Mouse (Mus musculus) layer of hippocampus, adult 9-11 months (tissue): Measurements from ENCODE around the gene Necab2.

ENCODE experiments used
- DNase-seq: peaks from one replicate; pipeline ENCODE4 v3.0.0; 2022

The Necab2 gene

DNA sequence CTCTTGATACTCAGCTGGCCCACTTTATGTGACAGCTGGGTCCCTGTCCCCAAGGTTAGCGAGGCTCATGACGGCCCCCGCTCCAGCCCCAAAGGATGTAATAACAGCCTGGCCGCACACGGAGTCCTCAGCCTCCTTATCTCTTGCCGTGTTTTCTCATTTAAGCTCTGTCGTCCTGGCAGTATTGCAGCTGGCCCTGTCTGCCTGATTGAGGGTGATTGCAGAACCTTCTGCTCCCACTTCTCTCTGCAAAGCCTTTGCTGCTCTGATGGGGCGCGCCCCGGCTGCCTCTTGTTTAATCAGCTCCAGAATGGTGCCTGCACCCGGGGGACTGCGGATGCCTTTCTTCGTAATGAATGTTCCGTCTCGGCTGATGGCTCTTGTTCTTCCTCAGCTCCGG is 13.2 kb downstream of the Necab2 start:
- DNase-seq = peak; percentile 56

DNA sequence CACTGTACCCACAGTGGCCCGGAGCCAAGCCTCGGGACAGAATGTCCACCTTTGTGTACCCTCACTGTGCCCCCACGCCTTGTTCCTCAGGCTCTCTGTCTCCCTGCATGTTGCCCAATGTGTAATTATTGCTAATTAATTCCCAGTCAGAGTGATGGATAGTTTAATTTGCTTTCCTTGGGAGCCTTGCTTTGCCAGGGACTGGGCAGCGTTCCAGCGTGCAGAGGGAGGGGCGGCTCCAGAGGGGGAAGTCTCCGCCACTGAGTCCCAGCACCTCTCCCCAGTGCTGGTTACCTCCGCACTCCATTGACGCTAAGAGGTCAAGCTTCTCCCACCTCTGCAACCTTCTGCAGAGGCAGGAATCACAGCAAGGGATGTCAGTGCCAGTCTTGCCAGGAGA is 14.8 kb downstream of the Necab2 start:
- DNase-seq = no peak

DNA sequence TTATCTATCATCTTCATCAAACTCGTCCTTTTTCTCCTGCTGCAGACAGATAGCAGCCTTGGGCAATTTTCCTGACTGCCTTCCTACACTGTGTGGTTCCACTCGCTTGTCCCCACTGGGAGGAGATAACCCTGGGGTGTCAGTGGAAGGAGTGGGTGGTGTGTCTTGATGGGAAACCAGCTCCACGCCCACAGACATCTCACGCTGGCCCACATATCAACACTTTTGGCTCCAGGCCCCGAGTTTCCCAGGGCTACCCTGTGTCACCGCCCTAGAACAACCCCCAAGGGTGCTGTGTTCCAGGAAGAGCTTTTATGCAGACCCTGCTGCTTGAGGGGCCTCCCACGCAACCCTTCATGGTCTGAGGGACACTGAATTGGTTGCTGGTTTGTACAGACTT is 17.2 kb downstream of the Necab2 start:
- DNase-seq = peak; percentile 56

DNA sequence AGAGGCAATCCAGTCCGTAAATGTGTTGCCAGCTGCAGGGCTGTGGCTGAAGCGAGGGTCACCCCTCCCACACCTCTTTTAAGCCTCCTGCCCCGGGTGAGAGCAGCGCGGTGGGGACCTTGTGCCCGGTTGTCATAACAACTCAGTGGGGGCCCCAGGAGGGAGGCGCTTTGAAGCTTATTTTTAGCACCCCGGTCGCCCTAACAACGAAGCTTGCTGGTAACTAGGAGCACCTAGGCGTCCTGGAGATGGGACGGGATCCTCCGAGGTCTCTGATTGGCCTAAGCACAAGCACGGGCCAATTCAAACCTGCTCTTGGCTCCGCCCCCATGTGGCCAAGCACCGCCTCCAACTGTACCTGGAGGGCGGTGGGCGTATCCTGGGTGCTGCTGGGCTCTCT is 19.6 kb downstream of the Necab2 start:
- peak; percentile 81 for DNase-seq

DNA sequence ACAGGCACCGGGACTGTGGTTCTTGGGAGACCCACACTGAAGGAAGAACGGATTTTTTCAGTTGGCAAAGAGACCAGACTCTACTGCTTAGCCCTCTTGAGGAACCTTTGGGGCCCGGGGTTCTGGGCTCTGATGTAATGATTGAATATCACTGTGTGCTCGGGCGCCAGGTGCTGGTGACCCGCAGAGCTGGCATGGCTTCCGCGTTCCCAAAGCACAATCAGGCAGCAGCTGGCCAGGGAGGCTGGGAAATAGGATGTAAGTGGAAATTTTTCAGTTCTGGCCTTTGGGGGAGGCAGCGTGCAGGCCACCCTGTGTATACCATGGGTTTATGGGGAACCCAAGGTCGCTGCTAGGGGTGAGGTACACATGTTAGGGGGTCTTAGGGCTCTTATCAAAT is 20.3 kb downstream of the Necab2 start:
- DNase-seq = no peak

DNA sequence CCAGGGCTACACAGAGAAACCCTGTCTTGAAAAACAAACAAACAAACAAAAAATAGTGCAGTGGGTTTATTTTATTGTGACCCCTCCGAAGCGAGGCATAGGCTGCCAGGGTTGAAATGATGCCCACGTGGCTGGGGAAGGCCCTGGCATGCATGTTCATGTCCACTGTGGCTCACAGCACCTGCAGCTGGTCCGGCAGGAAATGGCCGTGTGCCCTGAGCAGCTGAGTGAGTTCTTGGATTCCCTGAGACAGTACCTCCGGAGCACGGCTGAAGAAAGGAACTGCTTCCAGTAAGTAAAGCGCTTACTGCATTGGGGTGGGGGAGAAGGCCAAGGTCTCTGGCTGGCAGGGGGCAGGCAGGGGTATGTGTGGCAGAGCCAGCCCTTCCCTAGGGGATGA is 21.6 kb downstream of the Necab2 start:
- no peak for DNase-seq

DNA sequence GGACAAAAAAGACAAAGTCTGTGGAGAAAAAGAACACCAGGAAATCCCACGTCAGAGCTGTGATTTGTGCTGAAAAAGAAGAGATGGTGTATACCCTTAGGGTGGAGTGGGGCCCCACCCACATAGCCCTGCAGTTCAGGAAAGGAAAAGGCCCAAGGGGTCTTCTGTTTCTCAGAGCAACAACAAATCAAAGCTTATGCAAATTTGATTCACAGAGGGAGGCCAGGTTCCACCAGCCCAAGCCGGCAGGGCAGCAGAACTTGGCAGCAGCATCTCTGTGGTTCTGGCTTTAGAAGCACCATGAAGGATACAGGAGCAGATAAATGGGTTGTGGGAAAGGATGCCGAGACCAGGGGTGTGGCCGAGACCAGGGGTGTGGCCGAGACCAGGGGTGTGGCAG is 32.2 kb downstream of the Necab2 start:
- no peak for DNase-seq

DNA sequence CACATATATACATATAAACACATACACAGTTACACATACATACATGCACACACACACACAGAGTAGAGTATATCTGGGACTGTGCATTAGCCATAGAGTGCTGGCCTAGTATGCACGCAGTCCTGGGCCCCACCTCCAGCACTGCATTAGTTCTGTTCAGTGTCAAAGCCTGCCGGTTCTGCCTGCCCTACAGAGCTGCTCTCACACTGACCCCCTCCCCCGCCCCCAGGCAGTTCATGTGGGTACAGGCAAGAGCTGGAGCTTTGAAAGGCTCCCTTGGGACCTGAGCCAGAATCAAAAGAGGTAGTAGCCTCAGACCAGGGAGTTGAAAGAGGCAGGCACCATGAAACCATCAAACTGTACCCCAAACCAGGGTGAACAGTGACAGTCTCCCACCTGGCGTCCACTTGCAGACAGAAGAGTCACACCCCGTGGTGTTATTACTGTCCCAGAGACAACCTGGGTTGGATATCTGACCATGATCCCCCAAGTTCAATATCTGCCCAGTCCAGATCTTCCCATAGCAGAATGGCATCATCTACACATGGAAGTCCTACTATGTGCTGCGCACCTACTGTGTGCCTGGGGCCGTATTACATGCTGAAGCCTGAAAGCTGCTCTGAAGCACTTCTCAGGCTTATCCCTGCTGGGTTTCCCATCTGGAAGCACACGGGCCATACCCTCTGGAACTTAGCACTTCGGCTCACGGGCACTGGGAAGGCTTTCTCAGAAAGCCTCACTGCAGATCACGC is 37.8 kb downstream of the Necab2 start:
- no peak for DNase-seq

DNA sequence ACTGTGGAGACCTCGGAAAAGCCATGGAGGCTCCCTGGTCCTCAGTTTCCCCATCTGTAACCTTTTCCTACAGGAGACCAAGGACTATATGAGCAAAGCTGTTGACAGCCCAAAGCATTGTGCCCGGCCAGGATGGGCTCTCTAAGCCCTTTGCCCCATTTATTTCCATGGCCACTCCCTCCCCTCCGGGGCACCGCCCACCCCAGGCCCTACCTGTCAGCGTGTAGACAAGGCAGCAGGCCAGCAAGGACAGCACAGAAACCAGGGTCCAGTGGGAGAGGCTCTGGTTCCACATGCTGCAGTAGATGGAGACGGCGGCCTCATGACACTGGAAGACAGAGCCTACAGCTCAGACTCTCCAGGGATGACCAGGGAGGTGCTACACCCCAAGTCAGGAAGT is 40.6 kb downstream of the Necab2 start:
- DNase-seq = no peak

DNA sequence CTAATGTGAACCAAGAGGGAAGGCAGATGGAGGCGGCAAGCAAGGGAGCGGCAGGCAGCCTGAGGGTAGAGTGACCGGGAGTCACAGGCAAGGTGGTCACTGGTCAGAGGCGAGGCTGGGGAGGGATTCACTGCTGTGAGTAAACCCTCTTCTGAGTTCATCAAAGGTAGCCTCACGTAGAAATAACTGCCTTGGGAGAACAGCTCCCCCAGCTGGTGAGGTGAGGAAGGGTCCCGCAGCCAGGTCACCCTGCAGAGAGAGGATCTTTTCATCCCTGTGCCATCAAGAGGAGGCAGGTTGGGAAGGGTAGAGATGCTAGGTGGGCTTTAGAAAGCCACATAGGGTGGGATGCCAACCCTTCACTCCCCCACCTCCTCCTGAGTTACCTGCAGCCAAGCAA is 50.3 kb downstream of the Necab2 start:
- peak; percentile 27 for DNase-seq

DNA sequence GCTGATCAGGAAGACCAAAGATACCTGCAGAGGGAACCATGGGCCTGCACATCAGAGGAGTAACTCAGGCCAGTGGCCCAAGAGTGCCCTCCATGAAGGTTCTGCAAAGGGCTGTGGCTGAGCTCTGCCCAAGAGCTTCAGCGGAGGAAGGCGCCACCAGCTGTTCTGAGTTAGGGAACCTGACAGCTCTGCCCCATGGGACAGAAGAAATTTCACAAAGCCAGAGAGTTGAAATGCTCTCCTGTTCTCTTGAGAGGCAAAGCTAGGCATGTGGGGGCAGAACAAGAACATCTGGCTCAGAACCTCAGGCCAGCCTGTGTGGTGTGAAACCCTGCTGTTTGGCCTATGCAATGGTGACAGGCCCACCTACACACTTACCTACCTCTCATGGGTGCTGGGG is 53.3 kb downstream of the Necab2 start:
- no peak for DNase-seq

DNA sequence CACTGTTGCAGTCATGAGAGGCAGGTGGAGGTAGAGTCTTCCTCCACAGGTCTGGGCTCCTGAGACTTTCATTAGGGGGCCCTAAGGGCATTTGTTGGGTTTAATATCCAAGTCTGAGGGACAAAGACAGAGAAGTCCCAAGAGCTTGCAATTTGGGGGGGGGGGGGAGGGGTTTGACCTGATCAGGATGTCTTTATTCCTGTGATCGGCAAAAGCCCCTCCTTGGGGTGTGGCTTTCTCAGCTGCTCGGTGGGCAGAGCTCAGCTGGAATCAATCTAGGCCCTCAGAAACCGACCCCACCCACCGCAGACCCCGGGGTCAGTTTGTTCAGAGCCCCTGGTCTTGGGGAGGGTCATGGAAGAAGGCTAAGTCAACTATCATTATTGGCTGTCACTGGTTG is 55.1 kb downstream of the Necab2 start, which contains the start of gene Slc38a8:
Gene Slc38a8 (minus strand): TSS at position 101 of the 400 bp plus-strand sequence.
- DNase-seq = no peak

DNA sequence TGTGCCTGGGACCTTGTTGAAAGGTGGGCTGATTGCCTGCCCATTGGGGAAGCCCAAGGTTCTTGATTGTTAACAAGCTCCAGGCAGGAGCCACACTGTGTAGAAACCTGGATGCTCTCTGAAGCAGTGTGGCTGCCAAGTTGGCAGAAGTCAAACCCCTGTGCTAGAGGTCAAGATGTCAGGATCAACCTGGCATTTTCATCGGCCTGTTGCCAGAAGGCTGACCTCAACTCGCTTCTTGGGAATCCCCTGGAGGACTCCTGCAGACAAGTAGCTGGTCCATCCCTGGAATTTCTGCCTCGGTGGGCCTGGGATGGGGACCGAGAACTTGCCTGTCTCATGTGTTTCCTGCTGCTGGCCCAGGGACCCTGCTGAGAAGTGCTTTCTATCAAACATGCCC is 55.6 kb downstream of the Necab2 start:
- DNase-seq = no peak

DNA sequence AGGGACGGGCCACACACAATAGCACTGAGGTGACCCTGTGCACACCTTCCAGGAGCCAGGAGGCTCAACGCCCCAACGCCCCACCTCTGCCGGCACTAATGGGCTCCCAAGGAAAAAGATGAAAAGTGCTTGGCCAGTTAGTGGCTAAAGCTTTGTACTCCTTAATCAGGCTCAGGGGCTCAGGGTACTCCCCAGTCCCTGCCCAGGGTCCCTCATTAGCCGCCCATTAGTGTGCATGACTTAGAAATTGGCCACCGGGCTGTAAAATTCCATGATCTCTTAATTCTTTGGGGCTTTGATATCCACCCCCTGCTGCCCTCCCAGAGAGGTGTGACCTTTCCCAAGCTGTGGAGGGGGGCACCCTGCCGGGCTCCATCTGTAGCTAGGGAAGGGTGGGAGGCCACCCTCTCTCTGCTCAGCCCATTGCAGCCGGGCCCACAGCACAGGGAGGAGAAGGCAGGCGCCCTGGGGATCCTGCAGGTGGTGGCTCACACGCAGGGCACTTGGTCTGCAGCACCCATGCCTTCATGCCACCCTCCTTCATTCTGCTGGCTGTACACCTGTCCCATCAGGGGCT is 56.8 kb downstream of the Necab2 start:
- no peak for DNase-seq

DNA sequence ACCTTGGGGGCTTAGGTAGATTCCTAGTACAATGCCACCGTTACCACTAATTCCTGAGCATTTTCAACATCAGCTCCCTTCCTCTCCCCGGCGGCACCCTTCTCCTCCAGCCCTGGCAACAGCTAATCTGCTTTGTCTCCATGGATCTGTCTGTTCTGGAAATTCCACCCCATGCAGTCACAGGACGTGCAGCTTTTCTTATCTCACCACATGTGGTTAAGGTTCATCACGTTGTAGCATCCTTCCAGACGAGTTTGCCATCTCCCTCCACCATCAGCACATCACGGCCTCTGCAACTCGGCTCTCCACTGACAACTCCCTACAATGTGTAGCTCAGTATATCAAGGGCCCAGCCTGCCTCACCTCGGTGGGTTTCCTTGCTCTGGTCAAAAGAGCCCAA is 59.0 kb downstream of the Necab2 start:
- no peak for DNase-seq

DNA sequence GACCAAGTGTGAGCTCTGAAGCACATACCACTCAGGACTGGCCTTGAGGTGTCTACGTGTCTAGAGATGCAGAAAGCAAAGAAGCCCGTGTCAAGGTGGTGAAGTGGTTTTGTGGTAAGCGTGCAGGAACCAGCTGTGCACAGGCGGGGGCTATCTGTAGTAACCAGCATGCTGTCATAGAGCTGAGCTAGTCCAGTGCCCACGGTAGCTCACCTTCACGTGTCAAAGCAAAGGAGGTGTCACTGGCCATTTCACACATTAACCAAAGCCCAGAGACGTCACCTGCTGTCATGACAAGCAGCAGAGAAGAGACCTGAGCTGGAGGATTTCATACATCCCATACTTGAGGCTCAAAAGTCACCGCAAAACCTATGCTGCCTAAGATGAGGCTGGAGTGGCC is 59.6 kb downstream of the Necab2 start:
- no peak for DNase-seq

DNA sequence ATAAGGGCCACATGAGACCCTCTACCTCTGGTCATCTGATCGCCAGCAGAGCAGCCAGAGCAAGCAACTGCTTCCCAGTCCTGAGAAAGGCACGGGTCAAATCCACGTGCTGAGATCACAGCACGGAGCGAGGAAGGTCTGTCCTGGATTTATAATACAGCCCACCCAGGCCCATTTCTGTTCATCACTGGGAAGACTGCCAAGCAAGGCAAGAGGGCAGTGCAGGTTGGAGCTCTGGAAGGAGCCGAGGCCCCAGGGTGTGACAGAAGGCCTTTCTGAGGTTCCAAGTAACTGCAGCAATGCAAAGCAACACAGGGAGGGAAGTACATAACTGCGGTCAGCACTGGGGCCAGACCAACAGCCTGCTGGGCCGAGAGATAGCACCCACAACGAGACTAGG is 64.0 kb downstream of the Necab2 start:
- no peak for DNase-seq

DNA sequence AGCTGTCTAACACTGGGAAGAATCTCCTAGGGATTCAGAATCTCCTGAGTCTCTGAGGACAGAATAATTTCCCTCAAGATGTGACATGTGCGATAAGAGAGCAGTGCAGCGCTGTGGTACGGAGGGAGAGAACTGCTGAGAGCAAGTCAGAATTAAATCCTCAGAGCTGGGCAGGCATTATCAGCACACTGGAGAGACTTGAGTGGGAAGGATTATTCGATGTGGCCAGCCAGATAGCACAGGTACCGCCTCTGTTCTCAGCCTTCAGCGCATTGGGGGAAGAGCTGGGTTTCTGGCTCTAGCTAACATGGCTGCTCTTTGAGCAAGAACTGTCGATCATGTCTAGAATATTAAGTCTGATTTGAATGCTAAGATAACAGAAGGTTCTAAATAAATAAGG is 65.2 kb downstream of the Necab2 start:
- DNase-seq = no peak

DNA sequence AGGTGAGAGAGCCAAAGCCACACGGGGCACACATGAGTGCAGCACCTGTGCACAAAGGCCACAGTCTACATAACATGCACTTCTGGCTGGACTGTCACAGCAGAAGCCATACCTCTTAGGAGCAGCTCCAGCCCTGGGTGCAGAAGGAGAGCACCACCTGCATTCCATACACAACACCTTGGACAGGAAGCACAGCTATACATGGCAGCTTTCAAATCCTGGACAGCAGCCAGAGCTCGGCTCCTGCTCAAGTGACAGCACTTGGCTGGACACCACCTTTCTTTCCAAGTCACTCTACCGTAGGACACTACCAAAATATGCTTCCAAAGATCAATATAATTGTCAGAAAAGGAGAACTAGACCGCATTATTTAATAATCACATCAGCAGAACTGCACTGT is 66.9 kb downstream of the Necab2 start:
- no peak for DNase-seq

DNA sequence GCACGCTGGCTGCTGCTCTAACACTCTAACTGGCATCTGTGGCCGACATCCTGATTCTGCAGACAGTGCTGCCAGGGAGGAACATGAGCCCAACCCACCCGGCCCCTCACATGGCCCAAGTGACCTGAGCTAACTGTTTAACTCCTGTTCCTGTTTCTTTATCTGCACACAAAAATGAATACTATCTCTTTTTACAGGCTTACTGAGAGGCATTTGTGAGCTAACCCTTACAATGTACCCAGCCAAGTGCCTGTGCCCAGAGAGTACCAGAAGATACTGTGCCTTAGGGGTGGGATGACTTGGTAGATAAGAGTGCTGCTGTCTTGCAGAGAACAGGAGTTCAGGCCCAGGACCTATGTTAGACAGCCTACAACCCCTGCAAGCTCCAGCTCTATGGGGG is 68.4 kb downstream of the Necab2 start:
- no peak for DNase-seq

DNA sequence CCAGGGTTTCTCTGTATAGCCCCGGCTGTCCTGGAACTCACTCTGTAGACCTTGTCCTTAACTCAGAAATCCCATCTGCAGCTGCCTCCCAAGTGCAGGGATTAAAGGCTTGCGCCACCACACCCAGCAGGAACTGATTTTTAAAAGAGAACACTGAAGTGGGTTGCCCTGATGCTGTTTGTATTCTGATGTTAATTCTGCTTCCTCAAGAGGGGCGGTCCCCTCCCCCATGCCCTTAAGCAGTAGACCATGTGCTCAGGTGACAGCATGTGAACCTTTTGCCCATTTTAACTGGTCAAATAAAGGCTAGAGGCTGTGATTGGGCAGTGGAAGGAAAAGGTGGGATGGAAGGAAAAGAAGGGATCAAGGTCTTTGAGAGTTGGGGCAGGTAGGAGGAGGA is 69.2 kb downstream of the Necab2 start:
- DNase-seq = no peak

DNA sequence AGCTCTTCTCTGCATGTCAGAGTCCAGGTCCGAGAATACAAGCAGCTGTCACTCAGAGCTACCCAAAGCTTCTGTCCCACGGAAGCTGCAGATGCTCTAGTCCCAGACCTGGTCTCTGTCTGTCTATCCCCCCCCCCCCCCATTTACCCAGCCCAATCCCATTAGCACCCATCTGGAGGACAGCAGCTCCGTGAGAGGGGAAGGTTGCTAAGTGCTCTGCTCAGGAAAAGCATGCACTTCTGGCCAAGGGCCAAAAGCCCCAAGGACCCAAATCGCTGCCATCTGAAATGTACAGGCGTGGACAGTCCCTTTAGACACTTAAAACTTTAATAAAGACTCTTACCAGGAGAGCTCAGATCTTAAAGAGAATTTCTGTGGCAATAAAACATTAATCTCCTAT is 70.2 kb downstream of the Necab2 start:
- DNase-seq = no peak

DNA sequence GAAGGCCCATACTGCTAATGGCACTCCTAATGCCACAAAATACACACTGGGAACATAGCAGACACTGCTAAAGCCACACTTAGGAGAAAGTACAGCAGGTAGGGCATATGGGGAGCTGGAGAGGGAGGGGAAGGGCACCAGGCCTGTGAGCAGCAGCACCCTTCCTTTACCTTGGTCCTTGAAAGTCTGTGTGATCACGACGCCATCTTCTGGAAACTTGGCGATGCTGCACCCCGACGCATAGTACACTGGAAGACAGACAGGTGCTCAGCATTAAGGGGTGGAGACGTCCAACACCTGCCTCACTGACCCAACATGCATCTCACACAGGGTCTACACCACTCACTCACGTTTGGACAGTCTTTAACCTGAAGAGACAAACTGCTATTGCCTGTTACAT is 73.6 kb downstream of the Necab2 start:
- DNase-seq = no peak
